Comparison of ENCODE assay signal across 15 mouse cellular contexts in genomic region chr13:19027766-19028350, GRCm38 (mm10).
A peak's percentile ranks its signal among the peaks of the same experiment; 100 is the strongest.
DNase-seq lines count a peak whose midpoint lies in the region; TF ChIP-seq lines count a peak whose summit lies in the region.
"Had no signal": no experiment of that assay in that cellular context is flagged by ENCODE, and none has a peak within 500 bp of the region (broad histone marks: within the 10 kb centered on the region; RNA-seq: fewer than 3 reads in every experiment).

No protein-coding gene starts in this region.

- no peak overlapping the region for H3K4me3 ChIP-seq in thymus, adult 2 months (ENCODE audit: control insufficient read depth, insufficient read depth, low read length)
- H3K4me3 ChIP-seq: erythroblast, embryonic 14.5 days; liver, embryonic 15.5 days; neural tube, embryonic 15.5 days had no signal

- TF ChIP-seq POLR2A in thymus, adult 2 months (IDR thresholded peaks at IDR 0.05; ENCODE audit: control insufficient read depth, extremely low read depth, insufficient read depth, low read length, poor library complexity): no peak

- H3K36me3 ChIP-seq in thymus, adult 2 months (ENCODE audit: control insufficient read depth, insufficient read depth, low read length): no peaks in the 10 kb centered on the region
- H3K36me3 ChIP-seq: liver, embryonic 15.5 days; neural tube, embryonic 15.5 days had no signal

- H3K27ac ChIP-seq in thymus, adult 2 months (ENCODE audit: control insufficient read depth, insufficient read depth, low read length): no peak overlapping the region
- H3K27ac ChIP-seq: liver, embryonic 15.5 days; macrophage; neural tube, embryonic 15.5 days had no signal

- TF ChIP-seq CTCF in thymus, adult 2 months (IDR thresholded peaks at IDR 0.05; ENCODE audit: borderline replicate concordance, control insufficient read depth, extremely low read depth, insufficient read depth, low read length, poor library complexity): no peak

- no peaks in the 10 kb centered on the region for H3K27me3 ChIP-seq in thymus, adult 2 months (ENCODE audit: control insufficient read depth, insufficient read depth, low read length)
- H3K27me3 ChIP-seq: liver, embryonic 15.5 days; neural tube, embryonic 15.5 days had no signal

- DNase-seq in layer of hippocampus, adult 18-20 months (ENCODE audit: low spot score in 2 of 2): peak; percentile 57 to 84
- DNase-seq in layer of hippocampus, adult 9-10 months (ENCODE audit: low spot score): no peak
- DNase-seq in cerebellum, adult 9-10 months: peak; percentile 79
- DNase-seq in layer of hippocampus, adult 9-11 months: peak; percentile 73
- DNase-seq in right cerebral cortex, postnatal 14 days: peak; percentile 16
- DNase-seq in thymus, adult 2 months: no peak
- DNase-seq in natural killer cell, adult 2 months (ENCODE audit: low spot score in 2 of 2): no peak
- DNase-seq in liver: no peak
- DNase-seq: embryo, embryonic 11 days; heart, postnatal 36 days; kidney, adult 2 months had no signal

- WGBS in thymus, adult 2 months: 88% methylated on average over 6 of the region's 6 CpGs

- H3K4me1 ChIP-seq in thymus, adult 2 months (replicated peaks; ENCODE audit: control insufficient read depth, insufficient read depth, low read length): no peaks in the 10 kb centered on the region
- H3K4me1 ChIP-seq: liver, embryonic 15.5 days had no signal

Comparison
In these comparisons a context has a peak if more than half of its experiments do, and no peak if none do; other contexts are left out.
1. DNase-seq: peak in layer of hippocampus, adult 18-20 months (2 of 2), cerebellum, adult 9-10 months (single experiment), layer of hippocampus, adult 9-11 months (single experiment) and right cerebral cortex, postnatal 14 days (single experiment); none in layer of hippocampus, adult 9-10 months (single experiment), thymus, adult 2 months (single experiment), natural killer cell, adult 2 months (0 of 2) and liver (single experiment).